Mouse (Mus musculus) retina, embryonic 14.5 days (tissue): ENCODE measurements at regions not wholly inside any gene's neighbourhood (a gene's known extent, or its start where the extent isn't known, plus 50 kb on each side); places are given as distances from the start of the nearest gene placed in this dataset.

ENCODE experiments used
- DNase-seq: peaks from one replicate; pipeline ENCODE4 v3.0.0-alpha.2; 2015; ENCODE audit warnings: low spot score

DNA sequence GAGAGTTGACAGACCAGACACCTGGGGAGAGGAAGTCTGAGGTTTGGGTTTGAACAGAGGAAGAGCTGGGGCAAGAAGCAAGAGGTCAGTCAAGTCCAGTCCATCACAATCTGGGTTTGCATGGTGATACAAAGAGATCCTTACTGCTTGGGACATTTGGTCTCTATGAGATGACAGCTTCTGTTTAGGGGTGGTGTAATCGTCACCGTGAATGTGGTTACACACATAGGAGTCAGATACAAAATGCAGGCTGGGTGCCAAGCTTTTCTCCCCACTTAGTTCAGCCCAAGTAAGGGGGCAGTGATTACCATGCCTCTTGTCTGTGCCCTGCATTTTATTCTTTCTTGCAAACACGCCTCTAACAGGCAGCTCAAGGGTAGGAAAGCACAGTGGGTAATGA, 108.9 kb downstream of the Qrsl1 start:
- DNase-seq: no peak

GRCm38 (mm10) chr10:43794587-43794986, 107.0 kb downstream of the Qrsl1 start:
- DNase-seq: no peak

GRCm38 (mm10) chr10:43800077-43800476, 101.5 kb downstream of the Qrsl1 start:
- DNase-seq: no peak

DNA sequence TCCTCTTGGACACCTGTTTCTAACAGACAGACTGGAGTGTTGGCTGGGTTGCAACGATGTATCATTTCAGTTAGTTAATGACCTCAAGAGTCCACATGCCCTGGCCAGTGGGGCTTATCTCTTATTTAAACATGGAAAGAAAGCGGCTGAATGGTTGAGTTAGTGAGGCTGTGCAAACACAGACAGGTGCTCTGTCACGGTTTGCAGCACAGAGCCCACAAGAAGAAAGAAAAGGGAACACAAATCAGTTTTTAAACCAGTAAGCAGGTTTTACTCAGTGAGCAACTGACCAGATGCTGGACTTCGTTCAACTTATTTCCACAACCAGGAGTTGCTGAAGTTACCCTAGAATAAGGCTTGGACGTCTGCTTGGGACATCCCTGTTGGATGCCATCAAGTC, 86.3 kb downstream of the Qrsl1 start:
- no peak for DNase-seq

DNA sequence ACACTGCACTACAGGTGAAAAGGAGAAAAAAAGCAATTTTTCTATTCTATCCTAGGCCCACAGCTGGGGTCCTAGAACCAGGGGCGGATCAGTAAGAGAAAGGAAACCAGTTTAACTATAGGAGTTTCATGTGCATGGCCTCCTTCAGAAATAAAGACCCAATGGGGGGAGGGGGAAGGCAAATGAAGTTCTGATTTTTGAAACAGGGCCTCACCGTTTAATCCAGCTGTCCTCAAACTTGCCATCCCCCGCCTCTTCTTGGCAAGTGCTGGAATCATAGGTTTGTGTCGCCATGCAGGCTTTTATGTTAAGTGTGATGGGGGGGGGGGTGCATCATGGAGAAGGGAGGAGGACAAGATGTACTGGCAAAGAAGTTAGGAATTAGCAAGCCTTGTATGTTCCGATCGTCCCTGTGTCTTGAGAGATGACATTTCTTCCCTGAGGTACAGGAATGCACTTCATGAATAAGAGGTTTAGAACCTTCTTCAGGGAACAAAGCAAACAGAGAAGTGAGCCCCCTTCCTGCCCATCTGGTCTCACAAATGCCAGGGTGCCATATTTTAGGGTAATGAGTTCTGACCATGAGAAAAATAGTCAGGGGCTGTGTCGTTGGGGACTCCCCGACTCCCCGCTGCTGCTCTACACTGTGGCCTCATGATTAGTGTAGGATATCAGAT, 83.9 kb downstream of the Qrsl1 start:
- DNase-seq: no peak

GRCm38 (mm10) chr10:43818623-43819022, 82.9 kb downstream of the Qrsl1 start:
- no peak for DNase-seq

DNA sequence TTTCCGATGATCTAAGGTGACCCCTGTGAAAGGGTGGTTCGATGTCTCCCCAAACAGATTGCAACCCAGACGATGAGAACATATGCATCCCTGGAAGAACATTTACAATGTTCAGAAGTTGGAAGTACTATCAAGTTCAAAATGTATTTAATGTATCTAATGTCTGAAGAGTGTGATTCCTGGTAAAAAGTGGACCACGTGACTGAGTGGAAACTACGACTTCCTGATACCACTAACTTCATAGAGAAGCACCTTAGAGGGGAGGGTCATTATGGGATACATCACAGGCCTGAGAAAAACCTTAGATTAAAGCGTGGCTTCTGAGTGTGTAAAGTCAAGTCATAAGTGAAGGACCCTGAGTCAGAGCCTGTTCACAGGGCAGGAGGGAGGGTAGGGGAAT, 82.1 kb downstream of the Qrsl1 start:
- DNase-seq: no peak

GRCm38 (mm10) chr10:43822615-43823014, 78.9 kb downstream of the Qrsl1 start:
- no peak for DNase-seq

DNA sequence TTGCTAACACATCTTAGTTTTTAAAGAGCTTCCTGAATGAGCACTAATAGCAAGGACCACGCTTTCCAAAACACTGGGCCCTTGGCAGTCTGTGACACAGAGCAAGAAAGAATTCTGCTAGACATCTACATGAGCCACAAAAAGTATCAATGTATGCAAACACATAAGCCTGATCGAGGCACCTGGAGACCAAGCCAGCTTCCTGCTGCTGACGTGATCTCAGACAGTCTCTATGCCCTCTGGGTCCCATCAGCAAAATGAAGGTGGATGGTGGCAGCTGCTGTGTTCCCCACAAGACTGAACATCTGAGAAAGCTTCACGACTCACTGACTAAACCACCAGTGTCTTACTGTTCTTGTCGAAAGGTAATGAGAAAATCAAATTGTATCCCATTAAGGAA, 77.5 kb downstream of the Qrsl1 start:
- DNase-seq: no peak
